Mouse (Mus musculus) right cerebral cortex, postnatal 36 days (tissue): ENCODE measurements at regions not wholly inside any gene's neighbourhood (a gene's known extent, or its start where the extent isn't known, plus 50 kb on each side); places are given as distances from the start of the nearest gene placed in this dataset.

ENCODE experiments used
- DNase-seq, 2 experiments: peaks; one replicate each; pipeline ENCODE4 v3.0.0; 2022; ENCODE audit warnings: low spot score in 2 of 2, mixed read lengths in 1 of 2

- DNase-seq, result no peak
These were observed 51.6 kb upstream of the Polg start for GRCm38 (mm10) chr7:79517581-79518337.

- no peak for DNase-seq
These were observed 50.1 kb upstream of the Polg start for GRCm38 (mm10) chr7:79516287-79516686.
